25 mouse cellular contexts compared by ENCODE assay signal in the genomic region with DNA sequence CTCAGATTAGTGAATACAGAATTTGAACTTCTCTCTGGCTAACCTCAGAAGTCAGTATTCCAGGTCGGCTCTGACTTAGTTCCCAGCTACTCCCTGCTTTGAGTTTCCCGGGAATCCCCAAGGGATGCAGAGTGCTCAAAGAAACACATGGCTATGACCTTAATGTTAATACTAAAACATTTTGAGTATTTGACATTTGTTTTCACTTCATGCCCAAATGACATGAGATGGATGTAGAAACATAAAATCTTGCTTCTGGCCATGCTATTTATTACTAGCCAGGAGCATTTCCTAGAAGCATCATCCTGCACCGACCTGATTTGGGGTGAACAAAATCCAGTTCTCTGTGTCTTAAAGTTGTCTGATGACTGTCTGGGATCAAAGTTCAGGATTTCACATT. TPM values are rescaled to one million over a fixed set of nuclear protein-coding genes. Genes with fewer than 3 reads are reported as not detected.
A peak's percentile ranks its signal among the peaks of the same experiment; 100 is the strongest.
DNase-seq lines count a peak whose midpoint lies in the region; ATAC-seq and TF ChIP-seq lines count a peak whose summit lies in the region.
"Had no signal": no experiment of that assay in that cellular context is flagged by ENCODE, and none has a peak within 500 bp of the region (broad histone marks: within the 10 kb centered on the region; RNA-seq: fewer than 3 reads in every experiment).

No protein-coding gene starts in this region.

- DNase-seq in forebrain, embryonic 10.5 days (ENCODE audit: extremely low spot score, low spot score) = no peak
- DNase-seq in midbrain, embryonic 14.5 days = peak; percentile 43
- DNase-seq in midbrain, postnatal 0 days (ENCODE audit: low spot score) = no peak
- no peak for DNase-seq in liver
- DNase-seq: adrenal gland, adult 8-10 months; adrenal gland, postnatal 36 days; cerebellum, adult 11 months; cerebellum, adult 8-10 months; gastrocnemius, postnatal 14 days; heart, adult 2 months; heart, postnatal 14 days; kidney, adult 8-10 months had no signal

- WGBS in forebrain, embryonic 10.5 days = 2% methylated on average over 3 of the region's 3 CpGs
- 9% methylated on average over 3 of the region's 3 CpGs for WGBS in forebrain, embryonic 16.5 days
- WGBS in midbrain, embryonic 14.5 days = 2% methylated on average over 3 of the region's 3 CpGs
- 0% methylated on average over 3 of the region's 3 CpGs for WGBS in midbrain, postnatal 0 days
- 4% methylated on average over 3 of the region's 3 CpGs for WGBS in forebrain, embryonic 12.5 days

- peak overlapping the region; percentile 62 for H3K4me3 ChIP-seq in forebrain, embryonic 10.5 days
- no peak overlapping the region for H3K4me3 ChIP-seq in forebrain, embryonic 16.5 days (replicated peaks; ENCODE audit: low read length)
- no peak overlapping the region for H3K4me3 ChIP-seq in midbrain, embryonic 14.5 days (replicated peaks; ENCODE audit: low read depth, low read length)
- no peak overlapping the region for H3K4me3 ChIP-seq in midbrain, postnatal 0 days (ENCODE audit: low read depth, low read length)
- H3K4me3 ChIP-seq in forebrain, embryonic 12.5 days (replicated peaks) = peak overlapping the region; percentile 61
- H3K4me3 ChIP-seq: embryonic facial prominence, embryonic 13.5 days; heart, adult 2 months; heart, embryonic 15.5 days; hindbrain, embryonic 15.5 days had no signal

- no peaks in the 10 kb centered on the region for H3K36me3 ChIP-seq in forebrain, embryonic 10.5 days (replicated peaks)
- no peaks in the 10 kb centered on the region for H3K36me3 ChIP-seq in forebrain, embryonic 16.5 days (ENCODE audit: control insufficient read depth, insufficient read depth)
- H3K36me3 ChIP-seq in midbrain, embryonic 14.5 days (ENCODE audit: control insufficient read depth, insufficient read depth, low read length) = no peaks in the 10 kb centered on the region
- no peaks in the 10 kb centered on the region for H3K36me3 ChIP-seq in midbrain, postnatal 0 days (ENCODE audit: insufficient read depth, low read length)
- no peaks in the 10 kb centered on the region for H3K36me3 ChIP-seq in forebrain, embryonic 12.5 days (replicated peaks)
- H3K36me3 ChIP-seq: embryonic facial prominence, embryonic 13.5 days; heart, embryonic 15.5 days; hindbrain, embryonic 15.5 days had no signal

- H3K4me1 ChIP-seq in forebrain, embryonic 10.5 days = peaks cover 59% of the 10 kb centered on the region
- peaks cover 26% of the 10 kb centered on the region for H3K4me1 ChIP-seq in forebrain, embryonic 16.5 days (replicated peaks; ENCODE audit: control insufficient read depth, insufficient read depth, low read length)
- H3K4me1 ChIP-seq in midbrain, embryonic 14.5 days (ENCODE audit: control insufficient read depth, insufficient read depth, low read length) = no peaks in the 10 kb centered on the region
- H3K4me1 ChIP-seq in midbrain, postnatal 0 days (ENCODE audit: insufficient read depth, low read length) = no peaks in the 10 kb centered on the region
- H3K4me1 ChIP-seq in forebrain, embryonic 12.5 days = peaks cover 46% of the 10 kb centered on the region

- H3K9ac ChIP-seq in forebrain, embryonic 16.5 days (replicated peaks; ENCODE audit: low read depth, low read length) = no peak overlapping the region
- H3K9ac ChIP-seq in midbrain, embryonic 14.5 days (replicated peaks; ENCODE audit: low read length) = no peak overlapping the region
- H3K9ac ChIP-seq in midbrain, postnatal 0 days (replicated peaks; ENCODE audit: low read length, poor library complexity, severe bottlenecking) = no peak overlapping the region
- H3K9ac ChIP-seq in forebrain, embryonic 12.5 days = no peak overlapping the region
- H3K9ac ChIP-seq: embryonic facial prominence, embryonic 13.5 days; heart, embryonic 15.5 days; hindbrain, embryonic 15.5 days had no signal

- peaks cover 100% of the 10 kb centered on the region for H3K27me3 ChIP-seq in forebrain, embryonic 10.5 days (ENCODE audit: poor library complexity, severe bottlenecking)
- H3K27me3 ChIP-seq in forebrain, embryonic 16.5 days (replicated peaks; ENCODE audit: control insufficient read depth, insufficient read depth, low read length) = peaks cover 47% of the 10 kb centered on the region
- peaks cover 89% of the 10 kb centered on the region for H3K27me3 ChIP-seq in midbrain, embryonic 14.5 days (ENCODE audit: control insufficient read depth, insufficient read depth, low read length)
- peaks cover 82% of the 10 kb centered on the region for H3K27me3 ChIP-seq in midbrain, postnatal 0 days (ENCODE audit: insufficient read depth, low read length)
- H3K27me3 ChIP-seq in forebrain, embryonic 12.5 days = peaks cover 93% of the 10 kb centered on the region

- TF ChIP-seq CTCF in midbrain, postnatal 0 days (IDR thresholded peaks at IDR 0.05) = no peak

- peak overlapping the region; percentile 94; the same call in 1 of the 2 replicates for H3K27ac ChIP-seq in forebrain, embryonic 10.5 days
- H3K27ac ChIP-seq in forebrain, embryonic 16.5 days (ENCODE audit: low read length) = no peak overlapping the region
- H3K27ac ChIP-seq in midbrain, embryonic 14.5 days (replicated peaks; ENCODE audit: low read depth, low read length) = no peak overlapping the region
- H3K27ac ChIP-seq in midbrain, postnatal 0 days (ENCODE audit: low read depth, low read length) = no peak overlapping the region
- H3K27ac ChIP-seq in forebrain, embryonic 12.5 days = 0 out of 2 replicates have a peak overlapping the region, but pooled peaks have one; percentile 31
- H3K27ac ChIP-seq: embryonic facial prominence, embryonic 13.5 days; heart, adult 2 months; heart, embryonic 15.5 days; hindbrain, embryonic 15.5 days had no signal

- no peak for ATAC-seq in forebrain, embryonic 16.5 days
- ATAC-seq in midbrain, embryonic 14.5 days (ENCODE audit: low FRiP score, low TSS enrichment) = no peak
- ATAC-seq in midbrain, postnatal 0 days (ENCODE audit: low FRiP score) = no peak
- no peak for ATAC-seq in forebrain, embryonic 12.5 days (ENCODE audit: low FRiP score)
- ATAC-seq in inflammation-experienced regulatory T-cells, adult 6 months = no peak
- ATAC-seq: intestine, postnatal 0 days had no signal

- H3K4me2 ChIP-seq in forebrain, embryonic 16.5 days (ENCODE audit: low read length) = no peak overlapping the region
- H3K4me2 ChIP-seq in midbrain, embryonic 14.5 days (ENCODE audit: low read length) = no peak overlapping the region
- no peak overlapping the region for H3K4me2 ChIP-seq in midbrain, postnatal 0 days (ENCODE audit: low read depth, low read length, poor library complexity, severe bottlenecking)
- H3K4me2 ChIP-seq in forebrain, embryonic 12.5 days = peak overlapping the region; percentile 74
- H3K4me2 ChIP-seq: embryonic facial prominence, embryonic 13.5 days; heart, embryonic 11.5 days; heart, embryonic 15.5 days; hindbrain, embryonic 15.5 days had no signal

- H3K9me3 ChIP-seq in forebrain, embryonic 10.5 days = no peaks in the 10 kb centered on the region
- H3K9me3 ChIP-seq in forebrain, embryonic 16.5 days (ENCODE audit: control insufficient read depth, low read length) = no peaks in the 10 kb centered on the region
- no peaks in the 10 kb centered on the region for H3K9me3 ChIP-seq in midbrain, embryonic 14.5 days (ENCODE audit: control insufficient read depth, low read length)
- no peaks in the 10 kb centered on the region for H3K9me3 ChIP-seq in midbrain, postnatal 0 days (ENCODE audit: low read length)
- no peaks in the 10 kb centered on the region for H3K9me3 ChIP-seq in forebrain, embryonic 12.5 days
- H3K9me3 ChIP-seq: embryonic facial prominence, embryonic 13.5 days; heart, embryonic 15.5 days; hindbrain, embryonic 15.5 days had no signal

RNA-seq across cellular contexts. Expression of a gene that starts 2.9 kb away (rescaled TPM):
- 0.50 and 1.0 TPM in 2 replicates for polyA plus RNA-seq in forebrain, embryonic 10.5 days (2016; fragmentation: Nextera tagmentation; extraction: Ambion mirVana)
- polyA plus RNA-seq in forebrain, embryonic 16.5 days (2015; fragmentation: Nextera tagmentation; extraction: Ambion mirVana) = 0.89 and 1.0 TPM in 2 replicates
- polyA plus RNA-seq in midbrain, embryonic 14.5 days (2014; fragmentation: Nextera tagmentation; extraction: Ambion mirVana) = not detected in 2 replicates
- not detected in 2 replicates for total RNA-seq in midbrain, postnatal 0 days (2014; rRNA removed)
- polyA plus RNA-seq in midbrain, postnatal 0 days (2015; fragmentation: Nextera tagmentation; extraction: Ambion mirVana) = 0.91 and 2.2 TPM in 2 replicates
- 4.2 and 6.8 TPM in 2 replicates for polyA plus RNA-seq in forebrain, embryonic 12.5 days (2016; fragmentation: Nextera tagmentation; extraction: Ambion mirVana)
- polyA plus RNA-seq in inflammation-experienced regulatory T-cells, adult 6 months (2017; shearing (Covaris generic)) = not detected
- total RNA-seq: adrenal gland, adult 8-10 months; adrenal gland, postnatal 36 days; common myeloid progenitor, adult 5-6 weeks; ES-E14; gastrocnemius, adult 18-20 months; gastrocnemius, postnatal 14 days; heart, adult 2 months; heart, postnatal 14 days; hematopoietic stem cell, adult 5-6 weeks had no signal
- polyA plus RNA-seq: embryonic facial prominence, embryonic 13.5 days; gonadal fat pad, adult 2 months; heart, adult 2 months; heart, embryonic 11.5 days; heart, embryonic 15.5 days; intestine, postnatal 0 days had no signal

RNA-seq across cellular contexts. Expression of a gene that starts 46.2 kb away (rescaled TPM):
- not detected in 2 replicates for polyA plus RNA-seq in forebrain, embryonic 10.5 days (2016; fragmentation: Nextera tagmentation; extraction: Ambion mirVana)
- polyA plus RNA-seq in forebrain, embryonic 16.5 days (2015; fragmentation: Nextera tagmentation; extraction: Ambion mirVana) = not detected in 2 replicates
- not detected in 2 replicates for polyA plus RNA-seq in midbrain, embryonic 14.5 days (2014; fragmentation: Nextera tagmentation; extraction: Ambion mirVana)
- total RNA-seq in midbrain, postnatal 0 days (2014; rRNA removed) = not detected in 2 replicates
- polyA plus RNA-seq in midbrain, postnatal 0 days (2015; fragmentation: Nextera tagmentation; extraction: Ambion mirVana) = not detected in 2 replicates
- polyA plus RNA-seq in forebrain, embryonic 12.5 days (2016; fragmentation: Nextera tagmentation; extraction: Ambion mirVana) = not detected in 2 replicates
- polyA plus RNA-seq in inflammation-experienced regulatory T-cells, adult 6 months (2017; shearing (Covaris generic)) = not detected
- total RNA-seq: adrenal gland, adult 8-10 months; adrenal gland, postnatal 36 days; common myeloid progenitor, adult 5-6 weeks; gastrocnemius, adult 18-20 months; gastrocnemius, postnatal 14 days; heart, adult 2 months; heart, postnatal 14 days; hematopoietic stem cell, adult 5-6 weeks had no signal
- polyA plus RNA-seq: embryonic facial prominence, embryonic 13.5 days; gonadal fat pad, adult 2 months; heart, adult 2 months; heart, embryonic 11.5 days; heart, embryonic 15.5 days; intestine, postnatal 0 days had no signal

Comparison
In these comparisons a context has a peak if more than half of its experiments do, and no peak if none do; other contexts are left out.
1. H3K27ac ChIP-seq: peak in forebrain, embryonic 10.5 days (single experiment) and forebrain, embryonic 12.5 days (single experiment); none in forebrain, embryonic 16.5 days (single experiment), midbrain, embryonic 14.5 days (single experiment) and midbrain, postnatal 0 days (single experiment).
2. H3K4me3 ChIP-seq: peak in forebrain, embryonic 10.5 days (single experiment) and forebrain, embryonic 12.5 days (single experiment); none in forebrain, embryonic 16.5 days (single experiment), midbrain, embryonic 14.5 days (single experiment) and midbrain, postnatal 0 days (single experiment).